Mouse (Mus musculus) testis, adult 2 months (tissue): ENCODE data around the gene Nr1h4. TPM values are rescaled to one million over a fixed set of nuclear protein-coding genes. Genes with fewer than 3 reads are reported as not detected.

Source experiments
- H3K27ac ChIP-seq: fragments of 200-500 bp; 2 replicates; pipeline ENCODE4 v1.5.1; 2012; ENCODE audit warnings: low read depth, low read length; ENCODE audit not compliant: control insufficient read depth, insufficient read depth
- H3K27me3 ChIP-seq: fragments of 200-500 bp; 2 replicates; pipeline ENCODE4 v1.6.1; 2012; ENCODE audit warnings: mild to moderate bottlenecking, low read length, moderate library complexity; ENCODE audit not compliant: control insufficient read depth, insufficient read depth
- H3K36me3 ChIP-seq: fragments of 200-500 bp; 2 replicates; pipeline ENCODE4 v1.6.1; 2012; ENCODE audit warnings: mild to moderate bottlenecking, low read length; ENCODE audit not compliant: control insufficient read depth, insufficient read depth
- H3K4me1 ChIP-seq: fragments of 200-500 bp; 2 replicates; pipeline ENCODE4 v1.6.1; 2012; ENCODE audit warnings: low read length; ENCODE audit not compliant: control insufficient read depth, insufficient read depth
- H3K4me3 ChIP-seq: fragments of 200-500 bp; 2 replicates; pipeline ENCODE4 v1.5.1; 2012; ENCODE audit warnings: low read depth, mild to moderate bottlenecking, low read length, moderate library complexity, mixed read lengths; ENCODE audit not compliant: control insufficient read depth
- CTCF ChIP-seq: fragments of 200-500 bp; IDR thresholded peaks from 2 replicates; pipeline ENCODE4 v1.5.1; 2012; ENCODE audit warnings: low read depth, mild to moderate bottlenecking, inconsistent platforms, low read length, moderate library complexity; ENCODE audit not compliant: control insufficient read depth, insufficient read depth, insufficient replicate concordance
- POLR2A ChIP-seq: fragments of 200-500 bp; IDR thresholded peaks from 2 replicates; pipeline ENCODE4 v1.6.1; 2012; ENCODE audit warnings: low read depth, mild to moderate bottlenecking, inconsistent platforms, low read length, moderate library complexity; ENCODE audit not compliant: control insufficient read depth
- polyA plus RNA-seq: library from polyadenylated mRNA; depleted of rRNA; stranded (reverse); fragments of >200 nt; gene quantifications from 2 replicates; pipeline ENCODE4 v1.2.3, GENCODE M21; 2012

The Nr1h4 gene
- polyA plus RNA-seq, 1 experiment, result 0.26 TPM

GRCm38 (mm10) chr10:89521790-89522431, 11.5 kb downstream of the Nr1h4 start:
- Histone ChIP-seq H3K4me1 (no peaks in the 10 kb centered on the region), H3K27ac (no peak overlapping the region), H3K27me3 (no peaks in the 10 kb centered on the region), H3K4me3 (no peak overlapping the region), H3K36me3 (no peaks in the 10 kb centered on the region)
- no peak for TF ChIP-seq POLR2A

GRCm38 (mm10) chr10:89520381-89520780, 13.0 kb downstream of the Nr1h4 start:
- H3K27ac ChIP-seq, result no peak overlapping the region
- no peaks in the 10 kb centered on the region for H3K27me3 ChIP-seq
- H3K4me3 ChIP-seq, result no peak overlapping the region
- no peaks in the 10 kb centered on the region for H3K4me1 ChIP-seq
- H3K36me3 ChIP-seq, result no peaks in the 10 kb centered on the region
- TF ChIP-seq CTCF (no peak), POLR2A (no peak)

- H3K4me1 ChIP-seq, result no peaks in the 10 kb centered on the region
- H3K27ac ChIP-seq, result no peak overlapping the region
- H3K4me3 ChIP-seq, result no peak overlapping the region
- no peaks in the 10 kb centered on the region for H3K27me3 ChIP-seq
- no peak for TF ChIP-seq POLR2A
- TF ChIP-seq CTCF, result no peak
- H3K36me3 ChIP-seq, result no peaks in the 10 kb centered on the region
Measured at GRCm38 (mm10) chr10:89519226-89519625, 14.2 kb downstream of the Nr1h4 start.

- H3K27me3 ChIP-seq, result no peaks in the 10 kb centered on the region
- TF ChIP-seq POLR2A, result no peak
- no peak for TF ChIP-seq CTCF
- no peak overlapping the region for H3K27ac ChIP-seq
- no peaks in the 10 kb centered on the region for H3K36me3 ChIP-seq
- no peaks in the 10 kb centered on the region for H3K4me1 ChIP-seq
- H3K4me3 ChIP-seq, result no peak overlapping the region
Measured at GRCm38 (mm10) chr10:89518365-89518764, 15.0 kb downstream of the Nr1h4 start.

GRCm38 (mm10) chr10:89515813-89516212, 17.6 kb downstream of the Nr1h4 start:
- no peaks in the 10 kb centered on the region for H3K4me1 ChIP-seq
- no peaks in the 10 kb centered on the region for H3K36me3 ChIP-seq
- H3K27ac ChIP-seq, result no peak overlapping the region
- no peaks in the 10 kb centered on the region for H3K27me3 ChIP-seq
- no peak overlapping the region for H3K4me3 ChIP-seq
- TF ChIP-seq POLR2A (no peak), CTCF (no peak)

- TF ChIP-seq POLR2A (no peak), CTCF (no peak)
- Histone ChIP-seq H3K36me3 (no peaks in the 10 kb centered on the region), H3K27ac (no peak overlapping the region), H3K4me1 (no peaks in the 10 kb centered on the region), H3K4me3 (no peak overlapping the region), H3K27me3 (no peaks in the 10 kb centered on the region)
Measured at GRCm38 (mm10) chr10:89512562-89512961, 20.8 kb downstream of the Nr1h4 start.

- H3K4me3 ChIP-seq, result no peak overlapping the region
- no peaks in the 10 kb centered on the region for H3K27me3 ChIP-seq
- TF ChIP-seq CTCF (no peak), POLR2A (no peak)
- no peak overlapping the region for H3K27ac ChIP-seq
- H3K36me3 ChIP-seq, result no peaks in the 10 kb centered on the region
- no peaks in the 10 kb centered on the region for H3K4me1 ChIP-seq
Measured at GRCm38 (mm10) chr10:89510547-89510946, 22.8 kb downstream of the Nr1h4 start.

GRCm38 (mm10) chr10:89508567-89508966, 24.8 kb downstream of the Nr1h4 start:
- TF ChIP-seq CTCF, result no peak
- TF ChIP-seq POLR2A, result no peak
- H3K27ac ChIP-seq, result no peak overlapping the region
- no peak overlapping the region for H3K4me3 ChIP-seq

More at GRCm38 (mm10) chr10:89508567-89508966, 24.8 kb downstream of the Nr1h4 start:
- Histone ChIP-seq H3K27me3 (no peaks in the 10 kb centered on the region), H3K4me1 (no peaks in the 10 kb centered on the region), H3K36me3 (no peaks in the 10 kb centered on the region)
